Mouse (Mus musculus) spleen, adult 2 months (tissue): Measurements from ENCODE around the gene Gm21954. TPM values are rescaled to one million over a fixed set of nuclear protein-coding genes. Genes with fewer than 3 reads are reported as not detected.

ENCODE experiments used
- DNase-seq, 2 experiments: peaks; one replicate each; pipeline versions ENCODE4 v3.0.0 to v3.0.0-alpha.2; 2012 to 2021; ENCODE audit warnings: low spot score in 2 of 2, low read depth in 1 of 2
- H3K27ac ChIP-seq: fragments of 200-500 bp; 2 replicates; pipeline ENCODE4 v1.5.1; 2012; ENCODE audit warnings: low read length, inconsistent platforms; ENCODE audit not compliant: insufficient read depth
- H3K27me3 ChIP-seq: fragments of 200-500 bp; 2 replicates; pipeline ENCODE4 v1.6.1; 2012; ENCODE audit warnings: mild to moderate bottlenecking, moderate library complexity, low read length, inconsistent platforms; ENCODE audit not compliant: control insufficient read depth, insufficient read depth
- H3K36me3 ChIP-seq: fragments of 200-500 bp; 2 replicates; pipeline ENCODE4 v1.6.1; 2012; ENCODE audit warnings: mild to moderate bottlenecking, low read length, inconsistent platforms; ENCODE audit not compliant: control insufficient read depth, insufficient read depth
- H3K4me1 ChIP-seq: fragments of 200-500 bp; 2 replicates; pipeline ENCODE4 v1.6.1; 2011; ENCODE audit warnings: inconsistent platforms; ENCODE audit not compliant: control insufficient read depth, insufficient read depth, insufficient read length
- H3K4me3 ChIP-seq: fragments of 200-500 bp; 2 replicates; pipeline ENCODE4 v1.5.1; 2011; ENCODE audit warnings: mild to moderate bottlenecking, inconsistent platforms; ENCODE audit not compliant: insufficient read depth, insufficient read length; ENCODE audit errors: extremely low read depth
- CTCF ChIP-seq: fragments of 200-500 bp; IDR thresholded peaks from 2 replicates; pipeline ENCODE4 v1.5.1; 2011; ENCODE audit warnings: mild to moderate bottlenecking, inconsistent platforms; ENCODE audit not compliant: insufficient read depth, insufficient read length, insufficient replicate concordance; ENCODE audit errors: extremely low read depth
- POLR2A ChIP-seq: fragments of 200-500 bp; IDR thresholded peaks from 2 replicates; pipeline ENCODE4 v1.6.1; 2011; ENCODE audit warnings: low read depth, low read length, inconsistent platforms
- WGBS: fragments of 180-500 bp; shearing (Covaris S2); methylation state at CpG from one replicate; pipeline ENCODE4 v1.1.7; 2018; 5-methylcytosine and 5-hydroxymethylcytosine counted together
- polyA plus RNA-seq: library from polyadenylated mRNA; depleted of rRNA; stranded (reverse); fragments of >200 nt; gene quantifications from 2 replicates; pipeline ENCODE4 v1.2.3, GENCODE M21; 2012

Gm21954 gene
- polyA plus RNA-seq, 1 experiment, result not detected

- Histone ChIP-seq H3K27me3 (no peaks in the 10 kb centered on the region), H3K27ac (no peak overlapping the region), H3K4me3 (no peak overlapping the region), H3K36me3 (no peaks in the 10 kb centered on the region), H3K4me1 (no peaks in the 10 kb centered on the region)
- no peak for DNase-seq
- no peak for TF ChIP-seq POLR2A
- TF ChIP-seq CTCF, result no peak
- 92% methylated on average over 14 of the region's 14 CpGs for WGBS
These were observed 21.0 kb downstream of the Gm21954 start for GRCm38 (mm10) chr3:55451035-55451434.

- Histone ChIP-seq H3K4me1 (no peaks in the 10 kb centered on the region), H3K4me3 (no peak overlapping the region), H3K27me3 (no peaks in the 10 kb centered on the region), H3K36me3 (no peaks in the 10 kb centered on the region), H3K27ac (no peak overlapping the region)
- no peak for DNase-seq
- 83% methylated on average over 2 of the region's 2 CpGs for WGBS
- TF ChIP-seq CTCF (no peak), POLR2A (no peak)
These were observed 22.9 kb downstream of the Gm21954 start for GRCm38 (mm10) chr3:55449148-55449547.

DNA sequence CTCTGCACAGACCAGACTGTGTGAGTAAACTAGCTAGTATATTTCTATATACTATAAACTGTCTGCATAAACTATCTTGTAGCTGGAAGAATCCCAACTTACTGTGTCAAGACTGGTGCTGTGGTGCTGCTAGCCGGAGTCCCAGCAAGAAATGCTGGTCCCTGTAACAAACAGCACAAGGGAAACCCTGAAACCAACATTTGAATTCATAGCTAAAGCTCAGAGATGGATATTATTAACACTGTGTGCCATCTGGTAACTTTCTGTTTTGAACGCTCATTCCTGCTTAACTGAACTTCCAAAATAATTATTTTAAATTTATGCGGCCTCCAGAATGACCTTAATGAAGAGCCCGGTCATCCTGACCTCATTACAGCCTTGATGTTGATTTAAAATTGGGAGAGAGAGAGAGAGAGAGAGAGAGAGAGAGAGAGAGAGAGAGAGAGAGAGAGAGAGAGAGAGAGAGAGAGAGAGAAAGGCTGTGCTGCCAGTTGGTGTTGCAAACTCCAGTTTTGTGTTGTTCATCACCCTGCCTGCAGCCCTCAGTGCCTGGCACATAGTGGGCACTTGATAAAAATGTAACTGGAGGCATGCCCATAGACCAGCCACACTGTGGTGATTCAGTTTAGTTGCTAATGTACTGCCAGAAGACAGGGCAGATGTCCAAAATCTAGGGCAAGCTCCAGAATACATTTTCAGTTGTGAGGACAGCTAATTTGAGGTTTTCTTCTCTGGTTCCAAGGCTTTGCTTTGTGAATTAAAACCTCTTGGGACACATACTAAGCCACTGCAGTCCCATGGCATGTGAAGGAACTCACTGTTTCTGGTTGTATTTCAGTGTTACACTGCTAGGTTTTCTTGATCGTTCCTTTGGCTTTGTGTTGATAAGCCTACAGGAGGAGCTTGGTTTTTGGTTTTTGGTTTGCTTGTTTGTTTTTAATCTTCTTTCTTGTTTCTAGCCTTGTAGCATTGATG lies 24.2 kb downstream of the Gm21954 start:
- DNase-seq, result no peak
- H3K4me3 ChIP-seq, result no peak overlapping the region
- no peak overlapping the region for H3K27ac ChIP-seq
- TF ChIP-seq POLR2A (no peak), CTCF (no peak)
- no peaks in the 10 kb centered on the region for H3K27me3 ChIP-seq
- H3K4me1 ChIP-seq, result no peaks in the 10 kb centered on the region
- WGBS, result 90% methylated on average over 5 of the region's 5 CpGs
- H3K36me3 ChIP-seq, result no peaks in the 10 kb centered on the region

DNA sequence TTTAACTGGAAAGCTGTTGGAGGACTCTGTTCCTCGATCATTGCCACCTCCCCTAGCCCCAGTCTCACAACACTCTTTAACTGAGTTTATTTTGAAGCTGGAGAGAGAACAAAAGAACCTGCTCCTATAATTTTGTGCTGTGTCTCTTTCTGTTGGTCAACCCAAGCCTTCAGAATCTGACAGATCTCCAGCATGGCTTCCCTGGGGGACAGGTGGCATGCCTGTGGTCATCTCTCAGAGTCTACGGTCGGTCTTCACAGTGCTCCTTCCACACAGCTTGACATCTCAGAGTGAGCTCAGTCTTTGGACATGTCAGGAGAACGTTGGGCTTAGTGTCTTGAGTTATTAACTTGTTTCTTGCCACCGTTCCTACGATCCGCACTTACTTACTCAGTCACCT lies 25.3 kb downstream of the Gm21954 start:
- Histone ChIP-seq H3K4me1 (no peaks in the 10 kb centered on the region), H3K27ac (no peak overlapping the region), H3K36me3 (no peaks in the 10 kb centered on the region), H3K27me3 (no peaks in the 10 kb centered on the region), H3K4me3 (no peak overlapping the region)
- TF ChIP-seq POLR2A (no peak), CTCF (no peak)
- WGBS, result 87% methylated on average over 7 of the region's 7 CpGs
- no peak for DNase-seq

DNA sequence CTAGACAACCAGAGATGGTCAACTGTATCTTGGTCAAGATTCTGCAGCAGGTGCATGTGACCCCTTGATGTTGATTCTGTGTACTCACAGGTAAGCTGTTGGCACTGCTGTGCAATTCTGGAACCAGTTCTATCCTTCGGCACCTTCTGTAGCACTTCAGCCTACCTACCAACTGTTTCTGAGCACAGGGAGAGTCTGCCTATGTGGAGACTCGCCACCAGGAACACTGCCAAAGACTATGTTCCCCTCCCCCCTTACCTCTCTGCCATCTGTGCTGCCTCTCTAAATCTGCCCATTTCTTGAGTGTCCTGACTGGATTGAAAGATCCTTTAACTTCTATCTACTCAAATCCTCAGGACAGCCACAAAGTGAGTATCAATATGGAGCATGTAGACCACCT lies 28.3 kb downstream of the Gm21954 start:
- H3K27me3 ChIP-seq, result no peaks in the 10 kb centered on the region
- WGBS, result 78% methylated on average over 2 of the region's 2 CpGs
- H3K27ac ChIP-seq, result no peak overlapping the region
- no peak for TF ChIP-seq POLR2A
- no peak overlapping the region for H3K4me3 ChIP-seq
- no peak for DNase-seq
- H3K4me1 ChIP-seq, result 0 out of 2 replicates have a peak, but pooled peaks cover 2% of the 10 kb centered on the region
- H3K36me3 ChIP-seq, result no peaks in the 10 kb centered on the region

DNA sequence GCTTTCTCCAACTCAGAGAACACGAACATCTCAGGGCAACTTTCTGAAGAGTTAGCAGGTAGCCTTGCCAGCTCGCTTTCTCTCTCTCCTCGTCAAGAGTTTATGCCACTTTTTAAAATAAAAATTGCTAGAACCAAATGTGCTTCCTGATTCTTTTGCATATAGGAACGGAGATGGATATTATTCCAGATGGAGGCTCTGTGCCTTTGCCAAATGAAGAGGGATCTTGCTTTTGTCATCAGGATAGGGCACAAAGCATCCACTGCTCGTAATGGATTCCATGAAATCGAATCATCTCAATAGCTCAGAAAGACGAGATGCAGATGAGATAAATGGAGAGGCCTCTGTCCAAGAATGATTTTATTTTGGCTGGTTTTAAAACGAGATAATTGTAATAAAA lies 28.7 kb downstream of the Gm21954 start:
- no peak for TF ChIP-seq CTCF
- TF ChIP-seq POLR2A, result no peak
- no peak for DNase-seq
- 0 out of 2 replicates have a peak, but pooled peaks cover 2% of the 10 kb centered on the region for H3K4me1 ChIP-seq
- H3K36me3 ChIP-seq, result no peaks in the 10 kb centered on the region
- no peaks in the 10 kb centered on the region for H3K27me3 ChIP-seq
- WGBS, result 87% methylated on average over 8 of the region's 8 CpGs
- H3K27ac ChIP-seq, result no peak overlapping the region
- H3K4me3 ChIP-seq, result no peak overlapping the region

- no peak for TF ChIP-seq POLR2A
- TF ChIP-seq CTCF, result no peak
- 0 out of 2 replicates have a peak, but pooled peaks cover 2% of the 10 kb centered on the region for H3K4me1 ChIP-seq
These were observed 29.9 kb downstream of the Gm21954 start for GRCm38 (mm10) chr3:55442012-55442645.

More at GRCm38 (mm10) chr3:55442012-55442645, 29.9 kb downstream of the Gm21954 start:
- no peak for DNase-seq
- H3K4me3 ChIP-seq, result no peak overlapping the region
- no peaks in the 10 kb centered on the region for H3K36me3 ChIP-seq
- H3K27me3 ChIP-seq, result no peaks in the 10 kb centered on the region
- WGBS, result 46% methylated on average over 11 of the region's 11 CpGs
- H3K27ac ChIP-seq, result no peak overlapping the region
